Comparison of ENCODE assay signal across 8 mouse cellular contexts in genomic region chr3:88531348-88532298, GRCm38 (mm10). TPM values are rescaled to one million over a fixed set of nuclear protein-coding genes. Genes with fewer than 3 reads are reported as not detected.
A peak's percentile ranks its signal among the peaks of the same experiment; 100 is the strongest.
DNase-seq lines count a peak whose midpoint lies in the region; ATAC-seq and TF ChIP-seq lines count a peak whose summit lies in the region.

No protein-coding gene starts in this region.

- TF ChIP-seq POLR2A in bone marrow macrophage, adult 2 months (IDR thresholded peaks at IDR 0.05; ENCODE audit: borderline replicate concordance, low read depth, low read length): 0 out of 2 replicates have a peak, but pooled peaks have one; percentile 31

- peak overlapping the region; percentile 97 for H3K9ac ChIP-seq in heart, embryonic 12.5 days
- peak overlapping the region; percentile 92 for H3K9ac ChIP-seq in kidney, postnatal 0 days (ENCODE audit: low read depth, low read length)
- H3K9ac ChIP-seq in liver, embryonic 12.5 days: peak overlapping the region; percentile 81
- H3K9ac ChIP-seq in stomach, embryonic 15.5 days: peak overlapping the region; percentile 87

- H3K27ac ChIP-seq in bone marrow macrophage, adult 2 months (ENCODE audit: insufficient read depth, low read depth, low read length): peak overlapping the region; percentile 43; the same call in 1 of the 2 replicates
- peak overlapping the region; percentile 95 for H3K27ac ChIP-seq in heart, embryonic 12.5 days (ENCODE audit: poor library complexity, severe bottlenecking)
- H3K27ac ChIP-seq in kidney, postnatal 0 days: peak overlapping the region; percentile 96
- H3K27ac ChIP-seq in liver, embryonic 12.5 days: peak overlapping the region; percentile 87
- H3K27ac ChIP-seq in stomach, embryonic 15.5 days: peak overlapping the region; percentile 94

- peak overlapping the region; percentile 89 for H3K4me3 ChIP-seq in bone marrow macrophage, adult 2 months (ENCODE audit: insufficient read depth, low read length)
- H3K4me3 ChIP-seq in heart, embryonic 12.5 days: peak overlapping the region; percentile 83
- H3K4me3 ChIP-seq in kidney, postnatal 0 days (replicated peaks; ENCODE audit: low read depth, low read length): peak overlapping the region; percentile 85
- H3K4me3 ChIP-seq in liver, embryonic 12.5 days: peak overlapping the region; percentile 74
- peak overlapping the region; percentile 90 for H3K4me3 ChIP-seq in stomach, embryonic 15.5 days (replicated peaks)

- peak overlapping the region; percentile 88 for H3K4me2 ChIP-seq in heart, embryonic 12.5 days
- H3K4me2 ChIP-seq in kidney, postnatal 0 days (ENCODE audit: low read length): peak overlapping the region; percentile 89
- peak overlapping the region; percentile 99 for H3K4me2 ChIP-seq in liver, embryonic 12.5 days
- H3K4me2 ChIP-seq in stomach, embryonic 15.5 days: peak overlapping the region; percentile 73

- no peaks in the 10 kb centered on the region for H3K27me3 ChIP-seq in heart, embryonic 12.5 days (replicated peaks)
- H3K27me3 ChIP-seq in kidney, postnatal 0 days (ENCODE audit: insufficient read depth, low read length): no peaks in the 10 kb centered on the region
- H3K27me3 ChIP-seq in liver, embryonic 12.5 days (replicated peaks): peaks cover 22% of the 10 kb centered on the region
- no peaks in the 10 kb centered on the region for H3K27me3 ChIP-seq in stomach, embryonic 15.5 days (replicated peaks)

- WGBS in heart, embryonic 12.5 days: 1% methylated on average over 59 of the region's 63 CpGs
- WGBS in kidney, postnatal 0 days: under 1% methylated on average over 60 of the region's 63 CpGs
- 2% methylated on average over 63 of the region's 63 CpGs for WGBS in liver, embryonic 12.5 days (ENCODE audit: insufficient replicate concordance)
- WGBS in stomach, embryonic 15.5 days: under 1% methylated on average over 61 of the region's 63 CpGs

- H3K4me1 ChIP-seq in bone marrow macrophage, adult 2 months (ENCODE audit: control insufficient read depth, insufficient read depth, low read length): peaks cover 9% of the 10 kb centered on the region
- peaks cover 68% of the 10 kb centered on the region for H3K4me1 ChIP-seq in heart, embryonic 12.5 days (replicated peaks)
- peaks cover 54% of the 10 kb centered on the region for H3K4me1 ChIP-seq in kidney, postnatal 0 days (replicated peaks; ENCODE audit: insufficient read depth, low read length)
- peaks cover 89% of the 10 kb centered on the region for H3K4me1 ChIP-seq in liver, embryonic 12.5 days
- peaks cover 62% of the 10 kb centered on the region for H3K4me1 ChIP-seq in stomach, embryonic 15.5 days

- ATAC-seq in erythroblast, adult 5-6 weeks (replicated peaks; ENCODE audit: low FRiP score, poor library complexity, severe bottlenecking): peak; percentile 38; the same call in 1 of the 2 replicates
- ATAC-seq in heart, embryonic 12.5 days (ENCODE audit: insufficient number of reproducible peaks, low FRiP score): peak; percentile 81
- ATAC-seq in kidney, postnatal 0 days (replicated peaks; ENCODE audit: low FRiP score, low read depth): peak; percentile 70
- peak; percentile 63 for ATAC-seq in liver, embryonic 12.5 days
- peak; percentile 78 for ATAC-seq in stomach, embryonic 15.5 days (ENCODE audit: insufficient read depth, low FRiP score, low read depth)

- H3K9me3 ChIP-seq in heart, embryonic 12.5 days (replicated peaks): no peaks in the 10 kb centered on the region
- H3K9me3 ChIP-seq in kidney, postnatal 0 days (replicated peaks; ENCODE audit: low read length): no peaks in the 10 kb centered on the region
- H3K9me3 ChIP-seq in liver, embryonic 12.5 days (replicated peaks): no peaks in the 10 kb centered on the region
- no peaks in the 10 kb centered on the region for H3K9me3 ChIP-seq in stomach, embryonic 15.5 days

- peaks cover 11% of the 10 kb centered on the region for H3K36me3 ChIP-seq in heart, embryonic 12.5 days
- no peaks in the 10 kb centered on the region; the same call in 1 of the 2 replicates for H3K36me3 ChIP-seq in kidney, postnatal 0 days (ENCODE audit: insufficient read depth, low read length)
- no peaks in the 10 kb centered on the region for H3K36me3 ChIP-seq in liver, embryonic 12.5 days
- no peaks in the 10 kb centered on the region for H3K36me3 ChIP-seq in stomach, embryonic 15.5 days

- peak; percentile 88 for DNase-seq in B cell, adult 2 months
- peak; percentile 93 for DNase-seq in kidney, postnatal 0 days (ENCODE audit: low spot score)
- DNase-seq in natural killer cell, adult 2 months (ENCODE audit: low spot score in 2 of 2): peak; percentile 68 to 72

- TF ChIP-seq CTCF in bone marrow macrophage, adult 2 months (IDR thresholded peaks at IDR 0.05; ENCODE audit: low read depth, low read length): no peak
- TF ChIP-seq CTCF in kidney, postnatal 0 days (IDR thresholded peaks at IDR 0.05; ENCODE audit: low read depth): no peak

RNA-seq across cellular contexts. Expression of gene Mex3a, which starts 0.6 kb away (rescaled TPM):
- polyA plus RNA-seq in bone marrow macrophage, adult 2 months (2012; ENCODE audit: insufficient read depth, insufficient read length, missing spikeins): 0.13 and 0.16 TPM in 2 replicates
- total RNA-seq in erythroblast, adult 5-6 weeks (2015; ENCODE audit: low replicate concordance): 0.19 and 1.5 TPM in 2 replicates
- total RNA-seq in erythroblast, adult 5-6 weeks (2017; ENCODE audit: low replicate concordance): 0.34 TPM in 1 of 2 replicates, not detected in the other
- 11.8 and 13.9 TPM in 2 replicates for polyA plus RNA-seq in heart, embryonic 12.5 days (2016; fragmentation: Nextera tagmentation; extraction: Ambion mirVana)
- 12.5 and 13.8 TPM in 2 replicates for polyA plus RNA-seq in kidney, postnatal 0 days (2015; fragmentation: Nextera tagmentation; extraction: Ambion mirVana)
- 2.8 and 3.1 TPM in 2 replicates for polyA plus RNA-seq in liver, embryonic 12.5 days (2016; fragmentation: Nextera tagmentation; extraction: Ambion mirVana)
- 11.9 and 12.1 TPM in 2 replicates for polyA plus RNA-seq in stomach, embryonic 15.5 days (2015; fragmentation: Nextera tagmentation; extraction: Ambion mirVana)

RNA-seq across cellular contexts. Expression of gene Rab25, which starts 16.5 kb away (rescaled TPM):
- polyA plus RNA-seq in bone marrow macrophage, adult 2 months (2012; ENCODE audit: insufficient read depth, insufficient read length, missing spikeins): not detected in 2 replicates
- total RNA-seq in erythroblast, adult 5-6 weeks (2015; ENCODE audit: low replicate concordance): not detected in 2 replicates
- total RNA-seq in erythroblast, adult 5-6 weeks (2017; ENCODE audit: low replicate concordance): not detected in 2 replicates
- polyA plus RNA-seq in heart, embryonic 12.5 days (2016; fragmentation: Nextera tagmentation; extraction: Ambion mirVana): 0.55 TPM in 1 of 2 replicates, not detected in the other
- 27.4 and 28.9 TPM in 2 replicates for polyA plus RNA-seq in kidney, postnatal 0 days (2015; fragmentation: Nextera tagmentation; extraction: Ambion mirVana)
- polyA plus RNA-seq in liver, embryonic 12.5 days (2016; fragmentation: Nextera tagmentation; extraction: Ambion mirVana): 0.70 TPM in 1 of 2 replicates, not detected in the other
- polyA plus RNA-seq in stomach, embryonic 15.5 days (2015; fragmentation: Nextera tagmentation; extraction: Ambion mirVana): 86.9 and 90.6 TPM in 2 replicates

RNA-seq across cellular contexts. Expression of gene Lamtor2, which starts 21.3 kb away (rescaled TPM):
- polyA plus RNA-seq in bone marrow macrophage, adult 2 months (2012; ENCODE audit: insufficient read depth, insufficient read length, missing spikeins): 149 and 154 TPM in 2 replicates
- 4.2 and 8.6 TPM in 2 replicates for total RNA-seq in erythroblast, adult 5-6 weeks (2015; ENCODE audit: low replicate concordance)
- 14.3 and 15.8 TPM in 2 replicates for total RNA-seq in erythroblast, adult 5-6 weeks (2017; ENCODE audit: low replicate concordance)
- polyA plus RNA-seq in heart, embryonic 12.5 days (2016; fragmentation: Nextera tagmentation; extraction: Ambion mirVana): 108 and 114 TPM in 2 replicates
- polyA plus RNA-seq in kidney, postnatal 0 days (2015; fragmentation: Nextera tagmentation; extraction: Ambion mirVana): 164 and 173 TPM in 2 replicates
- polyA plus RNA-seq in liver, embryonic 12.5 days (2016; fragmentation: Nextera tagmentation; extraction: Ambion mirVana): 101 and 102 TPM in 2 replicates
- 193 and 198 TPM in 2 replicates for polyA plus RNA-seq in stomach, embryonic 15.5 days (2015; fragmentation: Nextera tagmentation; extraction: Ambion mirVana)

RNA-seq across cellular contexts. Expression of gene Lmna, which starts 21.9 kb away (rescaled TPM):
- 124 and 126 TPM in 2 replicates for polyA plus RNA-seq in bone marrow macrophage, adult 2 months (2012; ENCODE audit: insufficient read depth, insufficient read length, missing spikeins)
- total RNA-seq in erythroblast, adult 5-6 weeks (2015; ENCODE audit: low replicate concordance): 6.9 and 9.0 TPM in 2 replicates
- 45.6 and 52.7 TPM in 2 replicates for total RNA-seq in erythroblast, adult 5-6 weeks (2017; ENCODE audit: low replicate concordance)
- polyA plus RNA-seq in heart, embryonic 12.5 days (2016; fragmentation: Nextera tagmentation; extraction: Ambion mirVana): 108 and 113 TPM in 2 replicates
- 99.3 and 108 TPM in 2 replicates for polyA plus RNA-seq in kidney, postnatal 0 days (2015; fragmentation: Nextera tagmentation; extraction: Ambion mirVana)
- 189 TPM in 2 replicates for polyA plus RNA-seq in liver, embryonic 12.5 days (2016; fragmentation: Nextera tagmentation; extraction: Ambion mirVana)
- polyA plus RNA-seq in stomach, embryonic 15.5 days (2015; fragmentation: Nextera tagmentation; extraction: Ambion mirVana): 179 and 214 TPM in 2 replicates

RNA-seq across cellular contexts. Expression of gene Ubqln4, which starts 21.9 kb away (rescaled TPM):
- polyA plus RNA-seq in bone marrow macrophage, adult 2 months (2012; ENCODE audit: insufficient read depth, insufficient read length, missing spikeins): 22.9 and 25.8 TPM in 2 replicates
- 5.4 and 7.9 TPM in 2 replicates for total RNA-seq in erythroblast, adult 5-6 weeks (2015; ENCODE audit: low replicate concordance)
- total RNA-seq in erythroblast, adult 5-6 weeks (2017; ENCODE audit: low replicate concordance): 5.7 and 10.0 TPM in 2 replicates
- 46.5 and 47.9 TPM in 2 replicates for polyA plus RNA-seq in heart, embryonic 12.5 days (2016; fragmentation: Nextera tagmentation; extraction: Ambion mirVana)
- polyA plus RNA-seq in kidney, postnatal 0 days (2015; fragmentation: Nextera tagmentation; extraction: Ambion mirVana): 35.1 and 35.9 TPM in 2 replicates
- polyA plus RNA-seq in liver, embryonic 12.5 days (2016; fragmentation: Nextera tagmentation; extraction: Ambion mirVana): 37.9 and 39.5 TPM in 2 replicates
- polyA plus RNA-seq in stomach, embryonic 15.5 days (2015; fragmentation: Nextera tagmentation; extraction: Ambion mirVana): 40.2 and 40.9 TPM in 2 replicates

Comparison
In these comparisons a context has a peak if more than half of its experiments do, and no peak if none do; other contexts are left out.
1. Peak in every context shown above with its lines: DNase-seq, ATAC-seq, H3K4me3 ChIP-seq and H3K27ac ChIP-seq.
2. H3K27ac ChIP-seq: peak in every context shown above with its lines; median percentile 96 in kidney, postnatal 0 days; 95 in heart, embryonic 12.5 days; 94 in stomach, embryonic 15.5 days; 87 in liver, embryonic 12.5 days; 43 in bone marrow macrophage, adult 2 months.
3. RNA of gene Rab25, which starts 16.5 kb away (polyA plus RNA-seq): 86.9 to 90.6 TPM in stomach, embryonic 15.5 days and 27.4 to 28.9 TPM in kidney, postnatal 0 days; 0.70 TPM in liver, embryonic 12.5 days, 0.55 TPM in heart, embryonic 12.5 days and not detected in bone marrow macrophage, adult 2 months; every median in the first group is over 10 times any median in the second.